Mouse (Mus musculus) MEL (cell line): Measurements from ENCODE around the gene Pcnx3. TPM values are rescaled to one million over a fixed set of nuclear protein-coding genes. Genes with fewer than 3 reads are reported as not detected.

Source experiments
- DNase-seq: peaks from one replicate; pipeline ENCODE4 v3.0.0; 2011; ENCODE audit warnings: low read depth, low spot score
- H3K27ac ChIP-seq: 2 replicates; pipeline ENCODE4 v1.5.1; 2012; ENCODE audit warnings: low read depth, mild to moderate bottlenecking, control low read depth, low read length, moderate library complexity; ENCODE audit not compliant: control insufficient read depth
- H3K27me3 ChIP-seq, 2 experiments: fragments of 150-350 bp in 1 of 2; sonication (generic) in 1 of 2; 2 replicates each; pipeline ENCODE4 v1.6.1; 2012; ENCODE audit warnings: low read length in 2 of 2, mild to moderate bottlenecking in 2 of 2, improper control_type of control experiment in 1 of 2, moderate library complexity in 1 of 2; ENCODE audit not compliant: insufficient read depth in 2 of 2, control insufficient read depth in 1 of 2
- H3K36me3 ChIP-seq, 2 experiments: 2 replicates each; pipeline ENCODE4 v1.6.1; 2012 to 2014; ENCODE audit warnings: low read length in 2 of 2, improper control_type of control experiment in 1 of 2, inconsistent platforms in 1 of 2, mild to moderate bottlenecking in 1 of 2; ENCODE audit not compliant: insufficient read depth in 2 of 2, control insufficient read depth in 1 of 2
- H3K4me1 ChIP-seq, 2 experiments: fragments of 150-350 bp in 1 of 2; sonication (generic) in 1 of 2; 2 replicates each; pipeline ENCODE4 v1.6.1; 2012; ENCODE audit warnings: low read length in 2 of 2, improper control_type of control experiment in 1 of 2, mild to moderate bottlenecking in 1 of 2; ENCODE audit not compliant: insufficient read depth in 2 of 2, control insufficient read depth in 1 of 2
- H3K4me3 ChIP-seq, 2 experiments: fragments of 150-350 bp in 1 of 2; sonication (generic) in 1 of 2; 2 replicates each; pipeline ENCODE4 v1.5.1; 2012; ENCODE audit warnings: low read depth in 2 of 2, low read length in 2 of 2, mild to moderate bottlenecking in 2 of 2, moderate library complexity in 2 of 2, control low read depth in 1 of 2, improper control_type of control experiment in 1 of 2; ENCODE audit not compliant: control insufficient read depth in 1 of 2, insufficient read depth in 1 of 2
- H3K79me2 ChIP-seq: 2 replicates; pipeline ENCODE4 v1.6.1; 2012; ENCODE audit warnings: mild to moderate bottlenecking, low read length, moderate library complexity; ENCODE audit not compliant: control insufficient read depth, poor library complexity, insufficient read depth
- H3K9ac ChIP-seq: 2 replicates; pipeline ENCODE4 v1.6.1; 2012; ENCODE audit warnings: low read depth, mild to moderate bottlenecking, control low read depth, low read length, moderate library complexity; ENCODE audit not compliant: control insufficient read depth, poor library complexity, severe bottlenecking
- H3K9me3 ChIP-seq: fragments of 150-350 bp; sonication (generic); replicated peaks from 2 replicates; pipeline ENCODE4 v1.6.1; 2012; ENCODE audit warnings: mild to moderate bottlenecking, low read length, improper control_type of control experiment, moderate library complexity; ENCODE audit not compliant: insufficient read depth
- CHD2 ChIP-seq: IDR thresholded peaks from 2 replicates; pipeline ENCODE4 v1.6.1; 2011; ENCODE audit warnings: low read length, improper control_type of control experiment
- E2F4 ChIP-seq: IDR thresholded peaks from 2 replicates; pipeline ENCODE4 v1.6.1; 2011; ENCODE audit warnings: low read depth, low read length, improper control_type of control experiment, borderline replicate concordance
- ELF1 ChIP-seq: IDR thresholded peaks from 2 replicates; pipeline ENCODE4 v1.6.1; 2014; ENCODE audit warnings: low read depth, mild to moderate bottlenecking, inconsistent platforms, low read length, improper control_type of control experiment, moderate library complexity
- EP300 ChIP-seq, 2 experiments: IDR thresholded peaks; 2 replicates each; pipeline ENCODE4 v1.6.1; 2011; ENCODE audit warnings: improper control_type of control experiment in 2 of 2, low read length in 2 of 2, low read depth in 1 of 2, mild to moderate bottlenecking in 1 of 2
- GABPA ChIP-seq: IDR thresholded peaks from 2 replicates; pipeline ENCODE4 v1.6.1; 2012; ENCODE audit warnings: low read depth, mild to moderate bottlenecking, inconsistent platforms, low read length, improper control_type of control experiment, moderate library complexity
- MAFK ChIP-seq: IDR thresholded peaks from 2 replicates; pipeline ENCODE4 v1.6.1; 2011; ENCODE audit warnings: low read depth, mild to moderate bottlenecking, low read length, improper control_type of control experiment, borderline replicate concordance
- MAX ChIP-seq: IDR thresholded peaks from 2 replicates; pipeline ENCODE4 v1.6.1; 2011; ENCODE audit warnings: low read length, improper control_type of control experiment
- MAZ ChIP-seq: IDR thresholded peaks from 2 replicates; pipeline ENCODE4 v1.6.1; 2012; ENCODE audit warnings: low read depth, mild to moderate bottlenecking, inconsistent platforms, low read length, improper control_type of control experiment
- MEF2A ChIP-seq: IDR thresholded peaks from 2 replicates; pipeline ENCODE4 v1.6.1; 2014; ENCODE audit warnings: low read depth, mild to moderate bottlenecking, inconsistent platforms, low read length, improper control_type of control experiment; ENCODE audit not compliant: poor library complexity, insufficient replicate concordance, severe bottlenecking; ENCODE audit errors: extremely low read depth
- MYC ChIP-seq: IDR thresholded peaks from 2 replicates; pipeline ENCODE4 v1.6.1; 2011; ENCODE audit warnings: low read depth, mild to moderate bottlenecking, low read length, improper control_type of control experiment, moderate library complexity
- NELFE ChIP-seq: IDR thresholded peaks from 2 replicates; pipeline ENCODE4 v1.6.1; 2011; ENCODE audit warnings: low read depth, low read length, improper control_type of control experiment
- POLR2A ChIP-seq, 2 experiments: IDR thresholded peaks; 2 replicates each; pipeline ENCODE4 v1.6.1; 2011 to 2012; ENCODE audit warnings: low read length in 2 of 2, mild to moderate bottlenecking in 2 of 2, control low read depth in 1 of 2, improper control_type of control experiment in 1 of 2, low read depth in 1 of 2, moderate library complexity in 1 of 2; ENCODE audit not compliant: control insufficient read depth in 1 of 2, insufficient read depth in 1 of 2, poor library complexity in 1 of 2
- POLR2AphosphoS2 ChIP-seq: IDR thresholded peaks from 2 replicates; pipeline ENCODE4 v1.6.1; 2011; ENCODE audit warnings: low read length, improper control_type of control experiment
- RAD21 ChIP-seq: IDR thresholded peaks from 2 replicates; pipeline ENCODE4 v1.6.1; 2011; ENCODE audit warnings: mild to moderate bottlenecking, low read depth, low read length, improper control_type of control experiment
- TAL1 ChIP-seq: IDR thresholded peaks from 2 replicates; pipeline ENCODE4 v1.6.1; 2012; ENCODE audit warnings: mild to moderate bottlenecking, inconsistent platforms, low read length, moderate library complexity, mixed read lengths
- TCF12 ChIP-seq: IDR thresholded peaks from 2 replicates; pipeline ENCODE4 v1.6.1; 2014; ENCODE audit warnings: low read depth, mild to moderate bottlenecking, inconsistent platforms, low read length, improper control_type of control experiment, moderate library complexity
- ZC3H11A ChIP-seq: IDR thresholded peaks from 2 replicates; pipeline ENCODE4 v1.6.1; 2012; ENCODE audit warnings: low read depth, mild to moderate bottlenecking, inconsistent platforms, low read length, improper control_type of control experiment
- ZMIZ1 ChIP-seq: IDR thresholded peaks from 2 replicates; pipeline ENCODE4 v1.6.1; 2012; ENCODE audit warnings: low read depth, mild to moderate bottlenecking, inconsistent platforms, low read length, improper control_type of control experiment, moderate library complexity
- ZNF384 ChIP-seq: IDR thresholded peaks from 2 replicates; pipeline ENCODE4 v1.6.1; 2012; ENCODE audit warnings: low read depth, mild to moderate bottlenecking, inconsistent platforms, low read length, improper control_type of control experiment
- polyA plus RNA-seq, 2 experiments: library from polyadenylated mRNA; stranded (reverse) in 1 of 2; unstranded in 1 of 2; fragments of >175 nt in 1 of 2; fragments of >200 nt in 1 of 2; gene quantifications; 2 replicates each; pipeline versions ENCODE4 v1.2.1 to v1.2.4; 2012; ENCODE audit warnings: low replicate concordance in 2 of 2, low read depth in 1 of 2; ENCODE audit not compliant: insufficient read length in 2 of 2, insufficient read depth in 1 of 2, missing spikeins in 1 of 2
- total RNA-seq: library from RNA; depleted of rRNA; stranded (reverse); fragments of 300-350 nt; gene quantifications from 2 replicates; pipeline ENCODE4 v1.2.3, GENCODE M21; 2012

Pcnx3 gene
- total and polyA plus RNA-seq, 3 experiments = 25.3 to 76.4 TPM; not detected in 1

GRCm38 (mm10) chr19:5684985-5685384 lies 3.7 kb downstream of the Pcnx3 start:
- Histone ChIP-seq H3K36me3 (peaks cover 0 to 3% of the 10 kb centered on the region in 2 experiments; a peak in 2 of 4 replicates), H3K9ac (no peak overlapping the region), H3K4me3 (no peak overlapping the region), H3K9me3 (no peaks in the 10 kb centered on the region), H3K27me3 (no peaks in the 10 kb centered on the region), H3K4me1 (peaks cover 2 to 5% of the 10 kb centered on the region in 2 experiments; a peak in 2 of 4 replicates), H3K27ac (no peak overlapping the region), H3K79me2 (peaks cover 15% of the 10 kb centered on the region)
- TF ChIP-seq MAX (no peak), RAD21 (no peak), MYC (no peak), ZNF384 (no peak), CHD2 (no peak), MEF2A (no peak), MAFK (no peak), E2F4 (no peak), EP300 (IDR thresholded peaks at IDR 0.05; ENCODE audit: low read depth in 1 of 2, low read length in 2 of 2) (no peak), ZMIZ1 (no peak), NELFE (no peak)
- DNase-seq = no peak

GRCm38 (mm10) chr19:5684236-5684635 lies 4.5 kb downstream of the Pcnx3 start:
- Histone ChIP-seq H3K4me1 (peaks cover 2 to 5% of the 10 kb centered on the region in 2 experiments; a peak in 2 of 4 replicates), H3K27me3 (no peaks in the 10 kb centered on the region), H3K36me3 (peaks cover 0 to 3% of the 10 kb centered on the region in 2 experiments; a peak in 2 of 4 replicates), H3K79me2 (peaks cover 10% of the 10 kb centered on the region), H3K9ac (no peak overlapping the region), H3K27ac (no peak overlapping the region), H3K9me3 (no peaks in the 10 kb centered on the region), H3K4me3 (no peak overlapping the region)
- TF ChIP-seq POLR2AphosphoS2 (no peak), TAL1 (no peak), MAX (no peak), POLR2A (IDR thresholded peaks at IDR 0.05; ENCODE audit: control insufficient read depth in 1 of 2, insufficient read depth in 1 of 2, low read depth in 1 of 2, low read length in 2 of 2, poor library complexity in 1 of 2) (no peak), ZC3H11A (no peak), GABPA (no peak), MAFK (no peak), TCF12 (no peak), MAZ (no peak), E2F4 (no peak), ELF1 (no peak), ZNF384 (no peak)
- DNase-seq = no peak
